Mouse (Mus musculus): ENCODE results near the gene Manbal. TPM values are rescaled to one million over a fixed set of nuclear protein-coding genes. Genes with fewer than 3 reads are reported as not detected.

The Manbal gene
- polyA plus RNA-seq, 1 experiment from 2014 or later: 38.2 TPM

DNA sequence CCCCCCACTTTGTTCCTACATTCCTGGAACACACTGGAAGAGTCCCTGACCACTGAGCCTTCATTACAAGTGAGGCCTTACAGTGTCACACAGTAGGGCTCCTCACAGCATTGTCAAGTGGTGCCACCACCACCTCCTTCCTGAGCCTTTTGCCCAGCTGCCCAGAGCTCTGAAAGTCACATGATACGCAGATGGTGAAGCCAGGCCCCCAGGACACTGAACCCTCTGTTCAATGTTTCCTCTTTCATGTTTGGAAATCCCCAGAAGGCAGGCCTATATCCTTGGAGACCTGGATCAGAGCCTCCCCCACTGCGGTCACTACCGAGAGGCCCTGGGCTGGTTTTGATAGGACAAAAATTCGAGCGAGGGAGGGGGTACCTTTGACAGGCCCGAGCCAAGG, 49.8 kb downstream of the Manbal start:
- no peak overlapping the region for H3K27ac ChIP-seq (ENCODE audit: low read depth, low read length)
- H3K27me3 ChIP-seq (ENCODE audit: control insufficient read depth, insufficient read depth, low read length): no peaks in the 10 kb centered on the region
- no peak for ATAC-seq (ENCODE audit: low FRiP score, low TSS enrichment)
- H3K4me1 ChIP-seq (ENCODE audit: control insufficient read depth, insufficient read depth, low read length): peaks cover 14% of the 10 kb centered on the region
- H3K4me3 ChIP-seq (ENCODE audit: low read length): no peak overlapping the region
- H3K36me3 ChIP-seq (ENCODE audit: control insufficient read depth, insufficient read depth, low read length): no peaks in the 10 kb centered on the region
- H3K4me2 ChIP-seq (replicated peaks; ENCODE audit: low read depth, low read length): no peak overlapping the region
- 60% methylated on average over 6 of the region's 6 CpGs for WGBS
- no peak overlapping the region for H3K9ac ChIP-seq (ENCODE audit: low read depth, low read length)
- no peaks in the 10 kb centered on the region for H3K9me3 ChIP-seq (ENCODE audit: control insufficient read depth, low read length)

GRCm38 (mm10) chr2:157418206-157418605, 50.8 kb downstream of the Manbal start, which contains the start of gene Src:
Gene Src (plus strand): TSS chr2:157418444.
- Histone ChIP-seq H3K9ac (ENCODE audit: low read depth, low read length) (no peak within 1 kb of the TSS; the same call in 1 of the 2 replicates), H3K4me3 (ENCODE audit: low read length) (no peak within 1 kb of the TSS), H3K4me2 (replicated peaks; ENCODE audit: low read depth, low read length) (no peak within 1 kb of the TSS), H3K36me3 (ENCODE audit: control insufficient read depth, insufficient read depth, low read length) (no peaks in the 10 kb centered on the region), H3K27me3 (ENCODE audit: control insufficient read depth, insufficient read depth, low read length) (no peaks in the 10 kb centered on the region), H3K9me3 (ENCODE audit: control insufficient read depth, low read length) (no peaks in the 10 kb centered on the region), H3K27ac (ENCODE audit: low read depth, low read length) (no peak within 1 kb of the TSS), H3K4me1 (ENCODE audit: control insufficient read depth, insufficient read depth, low read length) (peaks cover 21% of the 10 kb centered on the region)
- ATAC-seq (ENCODE audit: low FRiP score, low TSS enrichment): no peak
- 20% methylated on average over 13 of the region's 13 CpGs for WGBS

DNA sequence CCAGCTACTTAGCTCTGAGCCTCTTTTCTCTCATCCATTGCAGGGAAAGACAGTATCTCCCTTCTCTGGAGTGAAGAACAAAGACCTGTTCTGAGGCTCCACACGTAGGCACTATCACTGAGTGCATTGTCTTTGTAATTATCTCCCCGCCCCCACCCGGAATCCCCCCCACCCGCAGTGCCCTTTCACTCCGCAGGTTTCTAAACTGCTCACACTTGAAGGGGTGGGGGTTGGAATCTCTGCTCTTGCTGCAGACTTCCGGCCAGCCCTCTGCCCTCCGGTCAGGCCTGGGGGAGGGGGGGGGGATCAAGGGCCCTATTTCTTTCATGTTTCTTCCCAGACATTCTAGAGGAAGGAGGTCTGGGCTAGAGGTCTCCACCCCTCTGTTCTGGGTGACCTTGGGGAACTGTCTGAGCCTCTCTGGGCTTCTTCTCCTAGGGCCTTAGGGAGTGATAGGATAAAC, 51.2 kb downstream of the Manbal start:
- Histone ChIP-seq H3K27me3 (ENCODE audit: control insufficient read depth, insufficient read depth, low read length) (no peaks in the 10 kb centered on the region), H3K9me3 (ENCODE audit: control insufficient read depth, low read length) (no peaks in the 10 kb centered on the region), H3K4me3 (ENCODE audit: low read length) (no peak overlapping the region), H3K9ac (ENCODE audit: low read depth, low read length) (no peak overlapping the region), H3K4me1 (ENCODE audit: control insufficient read depth, insufficient read depth, low read length) (peaks cover 24% of the 10 kb centered on the region), H3K27ac (ENCODE audit: low read depth, low read length) (no peak overlapping the region), H3K4me2 (replicated peaks; ENCODE audit: low read depth, low read length) (no peak overlapping the region), H3K36me3 (ENCODE audit: control insufficient read depth, insufficient read depth, low read length) (no peaks in the 10 kb centered on the region)
- no peak for ATAC-seq (ENCODE audit: low FRiP score, low TSS enrichment)
- WGBS: under 1% methylated on average over 7 of the region's 7 CpGs

- H3K9me3 ChIP-seq (ENCODE audit: control insufficient read depth, low read length): no peaks in the 10 kb centered on the region
- peaks cover 24% of the 10 kb centered on the region for H3K4me1 ChIP-seq (ENCODE audit: control insufficient read depth, insufficient read depth, low read length)
- ATAC-seq (ENCODE audit: low FRiP score, low TSS enrichment): no peak
- no peak overlapping the region for H3K4me2 ChIP-seq (replicated peaks; ENCODE audit: low read depth, low read length)
- H3K27me3 ChIP-seq (ENCODE audit: control insufficient read depth, insufficient read depth, low read length): no peaks in the 10 kb centered on the region
- H3K9ac ChIP-seq (ENCODE audit: low read depth, low read length): no peak overlapping the region; the same call in 1 of the 2 replicates
- H3K36me3 ChIP-seq (ENCODE audit: control insufficient read depth, insufficient read depth, low read length): no peaks in the 10 kb centered on the region
- no peak overlapping the region for H3K27ac ChIP-seq (ENCODE audit: low read depth, low read length)
- H3K4me3 ChIP-seq (ENCODE audit: low read length): no peak overlapping the region
Measured at GRCm38 (mm10) chr2:157419506-157419905, 52.1 kb downstream of the Manbal start.

DNA sequence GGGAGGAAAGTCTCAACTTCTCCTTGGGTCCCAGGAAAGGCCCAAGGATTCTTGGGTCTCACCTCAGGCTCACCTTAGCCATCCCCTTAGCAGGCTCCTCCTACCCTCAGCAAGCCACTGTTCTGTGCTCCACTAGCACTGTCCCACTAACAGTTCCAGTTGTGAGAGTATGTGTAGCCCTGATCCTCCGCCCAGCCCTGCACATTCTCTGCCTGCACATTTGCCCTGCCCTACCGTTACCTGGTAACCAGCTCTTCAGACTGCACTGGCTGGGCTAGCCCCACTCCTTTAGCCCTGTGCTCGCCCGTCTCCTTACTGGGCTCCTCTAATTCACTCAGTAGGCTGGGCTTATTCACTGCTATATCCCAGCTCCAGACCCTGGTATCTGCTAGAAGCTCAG, 53.0 kb downstream of the Manbal start:
- Histone ChIP-seq H3K27ac (ENCODE audit: low read depth, low read length) (no peak overlapping the region), H3K4me2 (replicated peaks; ENCODE audit: low read depth, low read length) (no peak overlapping the region), H3K4me1 (ENCODE audit: control insufficient read depth, insufficient read depth, low read length) (peaks cover 28% of the 10 kb centered on the region), H3K9ac (ENCODE audit: low read depth, low read length) (no peak overlapping the region), H3K9me3 (ENCODE audit: control insufficient read depth, low read length) (no peaks in the 10 kb centered on the region), H3K27me3 (ENCODE audit: control insufficient read depth, insufficient read depth, low read length) (no peaks in the 10 kb centered on the region), H3K36me3 (ENCODE audit: control insufficient read depth, insufficient read depth, low read length) (no peaks in the 10 kb centered on the region), H3K4me3 (ENCODE audit: low read length) (no peak overlapping the region)
- 88% methylated on average over 4 of the region's 4 CpGs for WGBS
- no peak for ATAC-seq (ENCODE audit: low FRiP score, low TSS enrichment)

DNA sequence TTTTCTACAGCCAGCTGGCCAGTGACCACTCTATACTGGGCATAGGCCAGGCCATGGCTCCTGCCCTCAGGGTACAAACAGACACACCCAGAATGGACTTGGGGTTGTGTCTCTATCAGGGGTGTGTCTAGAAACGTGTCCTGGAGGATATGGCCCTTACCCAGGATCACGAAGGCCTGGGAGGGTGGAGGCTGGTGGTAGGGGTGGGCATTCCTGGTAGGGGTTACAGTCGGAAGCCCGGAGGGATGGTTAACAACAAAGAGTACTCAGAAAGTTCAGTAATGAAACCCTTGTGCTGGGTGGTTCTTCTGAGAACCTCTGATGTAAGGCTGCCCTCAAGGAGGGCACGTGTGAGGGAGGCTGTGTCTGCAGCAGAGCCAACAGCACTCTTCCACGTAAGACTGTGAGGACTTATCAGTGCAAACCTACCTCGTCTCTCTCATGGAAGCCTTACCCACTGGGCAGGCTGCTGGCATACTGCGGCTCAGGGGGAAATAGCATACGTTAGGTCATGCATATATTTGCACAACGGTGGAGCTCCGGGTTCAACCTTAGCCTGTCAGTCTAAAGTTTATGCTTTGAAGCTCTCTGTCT, 54.8 kb downstream of the Manbal start:
- ATAC-seq (ENCODE audit: low FRiP score, low TSS enrichment): no peak
- no peak overlapping the region for H3K4me2 ChIP-seq (replicated peaks; ENCODE audit: low read depth, low read length)
- peak overlapping the region; percentile 96 for H3K27ac ChIP-seq (ENCODE audit: low read depth, low read length)
- H3K4me1 ChIP-seq (ENCODE audit: control insufficient read depth, insufficient read depth, low read length): peaks cover 34% of the 10 kb centered on the region
- no peak overlapping the region for H3K9ac ChIP-seq (ENCODE audit: low read depth, low read length)
- H3K36me3 ChIP-seq (ENCODE audit: control insufficient read depth, insufficient read depth, low read length): no peaks in the 10 kb centered on the region
- H3K27me3 ChIP-seq (ENCODE audit: control insufficient read depth, insufficient read depth, low read length): no peaks in the 10 kb centered on the region
- WGBS: 54% methylated on average over 11 of the region's 11 CpGs
- H3K9me3 ChIP-seq (ENCODE audit: control insufficient read depth, low read length): no peaks in the 10 kb centered on the region
- H3K4me3 ChIP-seq (ENCODE audit: low read length): no peak overlapping the region

DNA sequence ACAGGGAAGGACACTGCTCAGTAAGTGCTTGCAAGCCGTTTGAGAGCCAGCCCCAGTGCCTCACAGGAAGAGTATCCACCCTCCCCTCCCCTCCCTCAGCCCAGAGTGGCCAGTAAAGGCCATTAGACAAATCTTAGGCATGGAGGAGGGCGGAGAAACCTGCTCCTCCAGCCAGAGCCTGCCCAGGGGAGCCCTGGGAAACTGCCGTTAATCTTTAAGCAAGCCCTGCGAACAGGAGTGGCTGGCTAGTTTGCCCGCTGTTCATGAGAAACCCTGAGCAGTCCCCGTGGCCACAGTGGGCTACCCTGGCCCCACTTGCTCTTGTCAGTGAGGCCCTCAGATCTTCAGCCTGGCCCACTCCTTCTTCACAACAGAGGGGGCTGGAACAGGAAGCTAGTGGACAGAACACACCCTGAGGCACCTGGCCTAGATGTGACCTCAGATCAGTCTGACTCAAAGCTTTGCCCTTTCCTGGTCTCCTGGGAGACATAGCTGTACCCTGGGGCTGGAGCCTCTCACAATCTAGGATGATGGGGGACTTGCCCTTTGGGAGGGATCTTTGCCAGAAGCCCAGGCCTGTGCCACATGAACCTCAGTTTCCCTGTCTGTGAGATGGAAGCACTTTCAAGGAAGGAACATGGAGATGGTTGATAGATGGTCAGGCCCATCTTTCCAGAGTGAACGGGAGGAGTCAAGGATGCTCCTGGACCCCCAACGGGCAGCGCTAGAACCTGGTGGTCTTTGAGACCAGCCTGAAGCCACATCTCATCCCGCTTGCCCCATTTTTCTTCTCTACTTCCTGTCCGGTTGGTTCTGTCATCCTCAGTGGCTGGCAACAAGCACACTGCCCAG, 55.7 kb downstream of the Manbal start:
- peak overlapping the region; percentile 89 for H3K4me3 ChIP-seq (ENCODE audit: low read length)
- peak overlapping the region; percentile 81 for H3K4me2 ChIP-seq (replicated peaks; ENCODE audit: low read depth, low read length)
- ATAC-seq (ENCODE audit: low FRiP score, low TSS enrichment): peak; percentile 55
- 34% methylated on average over 11 of the region's 11 CpGs for WGBS
- H3K4me1 ChIP-seq (ENCODE audit: control insufficient read depth, insufficient read depth, low read length): peaks cover 37% of the 10 kb centered on the region
- H3K9me3 ChIP-seq (ENCODE audit: control insufficient read depth, low read length): no peaks in the 10 kb centered on the region
- no peak overlapping the region for H3K9ac ChIP-seq (ENCODE audit: low read depth, low read length)
- H3K27me3 ChIP-seq (ENCODE audit: control insufficient read depth, insufficient read depth, low read length): no peaks in the 10 kb centered on the region
- peak overlapping the region; percentile 96 for H3K27ac ChIP-seq (ENCODE audit: low read depth, low read length)
- peaks cover 4% of the 10 kb centered on the region; the same call in 1 of the 2 replicates for H3K36me3 ChIP-seq (ENCODE audit: control insufficient read depth, insufficient read depth, low read length)

- Histone ChIP-seq H3K27me3 (ENCODE audit: control insufficient read depth, insufficient read depth, low read length) (no peaks in the 10 kb centered on the region), H3K27ac (ENCODE audit: low read depth, low read length) (peak overlapping the region; percentile 96), H3K36me3 (ENCODE audit: control insufficient read depth, insufficient read depth, low read length) (peaks cover 11% of the 10 kb centered on the region; the same call in 1 of the 2 replicates), H3K9ac (ENCODE audit: low read depth, low read length) (peak overlapping the region; percentile 99), H3K9me3 (ENCODE audit: control insufficient read depth, low read length) (no peaks in the 10 kb centered on the region), H3K4me1 (ENCODE audit: control insufficient read depth, insufficient read depth, low read length) (peaks cover 34% of the 10 kb centered on the region), H3K4me2 (replicated peaks; ENCODE audit: low read depth, low read length) (peak overlapping the region; percentile 81), H3K4me3 (ENCODE audit: low read length) (peak overlapping the region; percentile 89)
- 0 out of 2 replicates have a peak, but pooled peaks have one; percentile 5 for ATAC-seq (ENCODE audit: low FRiP score, low TSS enrichment)
- 9% methylated on average over 21 of the region's 21 CpGs for WGBS
Measured at GRCm38 (mm10) chr2:157423706-157424125, 56.3 kb downstream of the Manbal start.

Measured in kidney, embryonic 14.5 days (tissue).